Mouse (Mus musculus): Measurements from ENCODE around the gene Myrip.
A peak's percentile ranks its signal among the peaks of the same experiment; 100 is the strongest.

Myrip gene

GRCm38 (mm10) chr9:120338172-120338571 lies 36.9 kb downstream of the Myrip start:
- DNase-seq (ENCODE audit: low spot score in 2 of 2): no peak

- no peak for DNase-seq (ENCODE audit: low spot score in 2 of 2)
Observed at GRCm38 (mm10) chr9:120339975-120340695, 38.8 kb downstream of the Myrip start.

GRCm38 (mm10) chr9:120343123-120343790 lies 41.9 kb downstream of the Myrip start:
- DNase-seq (ENCODE audit: low spot score in 2 of 2): no peak

GRCm38 (mm10) chr9:120345651-120346151 lies 44.4 kb downstream of the Myrip start:
- DNase-seq (ENCODE audit: low spot score in 2 of 2): no peak

- no peak for DNase-seq (ENCODE audit: low spot score in 2 of 2)
Observed at GRCm38 (mm10) chr9:120349145-120349544, 47.8 kb downstream of the Myrip start.

GRCm38 (mm10) chr9:120350346-120350745 lies 49.0 kb downstream of the Myrip start:
- peak in 1 of 2 experiments; percentile 31 for DNase-seq (ENCODE audit: low spot score in 2 of 2)

GRCm38 (mm10) chr9:120351061-120351460 lies 49.7 kb downstream of the Myrip start:
- no peak for DNase-seq (ENCODE audit: low spot score in 2 of 2)

- DNase-seq (ENCODE audit: low spot score in 2 of 2): no peak
Observed at GRCm38 (mm10) chr9:120351474-120351873, 50.2 kb downstream of the Myrip start.

GRCm38 (mm10) chr9:120353036-120353435 lies 51.7 kb downstream of the Myrip start:
- no peak for DNase-seq (ENCODE audit: low spot score in 2 of 2)

GRCm38 (mm10) chr9:120353967-120354366 lies 52.7 kb downstream of the Myrip start:
- no peak for DNase-seq (ENCODE audit: low spot score in 2 of 2)

GRCm38 (mm10) chr9:120354550-120355345 lies 53.4 kb downstream of the Myrip start:
- DNase-seq (ENCODE audit: low spot score in 2 of 2): no peak

- no peak for DNase-seq (ENCODE audit: low spot score in 2 of 2)
Observed at GRCm38 (mm10) chr9:120356490-120356889, 55.2 kb downstream of the Myrip start.

GRCm38 (mm10) chr9:120358060-120358459 lies 56.7 kb downstream of the Myrip start:
- DNase-seq (ENCODE audit: low spot score in 2 of 2): no peak

- DNase-seq (ENCODE audit: low spot score in 2 of 2): peak in 1 of 2 experiments; percentile 55
Observed at GRCm38 (mm10) chr9:120360397-120361177, 59.3 kb downstream of the Myrip start.

GRCm38 (mm10) chr9:120361656-120362055 lies 60.3 kb downstream of the Myrip start:
- DNase-seq (ENCODE audit: low spot score in 2 of 2): no peak

- DNase-seq (ENCODE audit: low spot score in 2 of 2): no peak
Observed at GRCm38 (mm10) chr9:120362684-120363083, 61.4 kb downstream of the Myrip start.

GRCm38 (mm10) chr9:120364653-120365283 lies 63.5 kb downstream of the Myrip start:
- no peak for DNase-seq (ENCODE audit: low spot score in 2 of 2)

- no peak for DNase-seq (ENCODE audit: low spot score in 2 of 2)
Observed at GRCm38 (mm10) chr9:120367526-120367925, 66.2 kb downstream of the Myrip start.

GRCm38 (mm10) chr9:120371633-120372032 lies 70.3 kb downstream of the Myrip start:
- DNase-seq (ENCODE audit: low spot score in 2 of 2): no peak

GRCm38 (mm10) chr9:120372347-120372746 lies 71.0 kb downstream of the Myrip start:
- no peak for DNase-seq (ENCODE audit: low spot score in 2 of 2)

GRCm38 (mm10) chr9:120377726-120378125 lies 76.4 kb downstream of the Myrip start:
- no peak for DNase-seq (ENCODE audit: low spot score in 2 of 2)

Data from urinary bladder, postnatal 4 days (tissue).